Mouse (Mus musculus) left cerebral cortex, adult 6 months (tissue): ENCODE measurements around the gene Prune2. TPM values are rescaled to one million over a fixed set of nuclear protein-coding genes. Genes with fewer than 3 reads are reported as not detected.

Source experiments
- long read RNA-seq, 2 experiments: library from polyadenylated mRNA; unstranded; transcript quantifications; one replicate each; pipeline ENCODE4 v2.0.0; 2019 to 2020
- polyA plus RNA-seq: library from polyadenylated mRNA; unstranded; fragments of <200 nt; fragmentation: Nextera tagmentation; gene quantifications from 2 replicates; pipeline ENCODE4 v1.2.3, GENCODE M21; 2021

The Prune2 gene
- 46.9 and 58.0 TPM in 2 replicates for polyA plus RNA-seq
- long read RNA-seq, experiment 1, transcript Prune2-207 (11 exons, 2,115 nt), result major isoform, 17 of 33 reads
- long read RNA-seq, experiment 1, partial matches to known transcripts, result 2 of 33 reads
- long read RNA-seq, experiment 1, other reads (novel, unspliced or antisense), result 13 of 33 reads
- long read RNA-seq, experiment 2, full-length matches to known transcripts, result 5 of 269 reads
- long read RNA-seq, experiment 2, partial matches to known transcripts, result 2 of 269 reads
- long read RNA-seq, experiment 2, other reads (novel, unspliced or antisense), result 262 of 269 reads

DNA sequence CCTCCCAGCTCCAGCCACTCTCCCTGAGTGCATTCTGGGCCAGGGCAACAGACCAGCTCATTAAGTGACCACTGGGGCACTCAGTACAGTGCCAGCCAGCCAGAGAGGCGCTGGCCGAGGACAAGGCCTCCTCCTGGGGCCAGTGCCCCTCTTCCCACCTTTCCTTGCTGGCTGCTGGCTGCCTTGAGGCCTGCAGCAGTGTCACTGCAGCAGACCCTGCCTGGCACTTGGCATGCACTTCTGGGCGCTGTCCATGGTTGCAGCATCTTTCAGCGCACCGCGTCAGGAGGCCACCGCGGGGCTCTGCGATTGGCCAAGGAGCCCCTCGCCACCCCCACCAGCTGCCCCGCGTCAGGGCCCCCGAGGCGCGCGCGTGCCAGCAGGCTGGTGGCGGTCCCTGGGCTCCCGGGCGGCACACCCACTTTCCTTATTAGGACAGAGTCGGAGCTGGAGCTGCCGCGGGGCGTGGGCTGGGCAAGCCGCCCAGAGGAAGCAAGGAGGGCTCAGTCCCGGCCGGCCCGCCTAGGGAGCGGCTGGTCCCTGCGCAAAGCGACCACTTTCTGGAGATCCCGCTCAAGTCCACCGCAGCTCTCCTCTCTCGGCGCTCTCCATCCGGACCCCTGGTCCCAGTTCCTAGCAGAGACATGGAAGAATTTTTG, at the start of gene Prune2:
Gene Prune2 (plus strand): TSS at position 506 of the 659 bp plus-strand sequence.

Other genes with a start within 250 kb of the Prune2 start
- 18.2 and 23.0 TPM in 2 replicates for gene Vps13a, start 175.2 kb upstream of the Prune2 start, polyA plus RNA-seq
- not detected in 2 replicates for gene Foxb2, start 82.3 kb upstream of the Prune2 start, polyA plus RNA-seq